Mouse (Mus musculus) right cerebral cortex, postnatal 36 days (tissue): Measurements from ENCODE around the gene Polr3g.
"Not testable (repeated sequence)": the region's sequence is repeated elsewhere in the genome, so short reads cannot be mapped to it uniquely, and the experiment has no call there.

Experiments used
- DNase-seq, 2 experiments: peaks; one replicate each; pipeline ENCODE4 v3.0.0; 2022; ENCODE audit warnings: low spot score in 2 of 2, mixed read lengths in 1 of 2

The Polr3g gene

DNA sequence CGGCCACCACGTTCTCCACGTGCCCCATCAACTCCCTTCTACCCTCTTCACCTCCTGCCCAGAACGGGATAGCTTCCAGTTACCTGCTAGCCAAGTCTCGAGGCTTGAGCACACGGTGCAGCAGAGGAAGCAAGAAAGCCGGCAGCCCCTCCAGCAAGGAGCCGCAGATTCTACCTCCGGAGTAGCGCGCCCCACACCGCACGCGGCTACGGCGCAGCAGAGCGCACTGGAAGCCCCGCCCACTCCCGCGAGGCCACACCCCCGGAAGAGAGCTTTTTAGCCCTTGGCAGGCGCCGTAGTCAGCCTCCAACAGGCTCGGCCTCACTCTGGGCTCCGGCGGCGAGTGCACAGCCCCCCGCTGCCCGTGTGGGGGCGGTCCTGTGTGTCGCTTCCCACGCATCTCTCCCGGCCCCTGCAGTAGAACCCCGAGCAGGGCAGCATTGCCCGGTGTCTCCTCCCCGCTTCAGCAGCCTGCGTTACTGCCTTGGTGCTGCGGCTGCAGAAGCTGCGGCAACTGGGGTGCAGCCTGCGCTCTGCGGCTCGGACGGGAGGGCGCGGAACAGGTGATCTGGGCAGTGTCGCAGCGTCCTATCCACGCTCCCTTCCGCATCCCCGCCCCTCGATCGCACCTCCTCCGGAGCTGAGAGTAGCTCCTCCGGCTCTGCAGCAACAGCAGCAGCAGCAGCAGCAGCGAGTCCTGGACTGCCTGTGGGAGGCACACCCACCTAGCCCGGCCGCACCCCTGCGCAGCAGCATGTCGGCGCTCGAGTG is at the start of gene Polr3g, which contains the start of gene Mblac2:
TSS of gene Polr3g (minus strand) at position 239 of the 771 bp plus-strand sequence.
TSS of gene Mblac2 (plus strand) at position 567 of the 771 bp plus-strand sequence.
- DNase-seq, result peak; percentile 89 to 91

DNA sequence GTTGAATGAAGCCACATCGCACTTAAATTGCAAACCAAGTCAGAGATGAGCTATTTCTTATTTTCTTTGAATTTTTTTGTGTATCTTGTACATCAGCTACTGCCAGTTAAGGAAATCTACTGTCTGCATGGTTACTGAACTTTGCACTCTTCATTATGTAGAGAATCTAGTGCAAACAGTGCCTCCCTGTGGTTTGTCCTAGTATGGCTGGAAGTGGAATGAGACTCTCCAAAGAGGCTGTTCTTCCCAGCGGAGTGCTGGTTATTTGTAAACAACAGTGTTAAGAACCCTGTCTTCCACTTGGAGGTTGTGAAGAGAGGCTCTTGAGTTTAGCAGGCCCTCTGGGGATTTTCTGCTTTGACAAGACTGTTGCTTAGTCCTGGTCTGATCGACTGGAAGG is 49.6 kb upstream of the Polr3g start:
- DNase-seq, result no peak

DNA sequence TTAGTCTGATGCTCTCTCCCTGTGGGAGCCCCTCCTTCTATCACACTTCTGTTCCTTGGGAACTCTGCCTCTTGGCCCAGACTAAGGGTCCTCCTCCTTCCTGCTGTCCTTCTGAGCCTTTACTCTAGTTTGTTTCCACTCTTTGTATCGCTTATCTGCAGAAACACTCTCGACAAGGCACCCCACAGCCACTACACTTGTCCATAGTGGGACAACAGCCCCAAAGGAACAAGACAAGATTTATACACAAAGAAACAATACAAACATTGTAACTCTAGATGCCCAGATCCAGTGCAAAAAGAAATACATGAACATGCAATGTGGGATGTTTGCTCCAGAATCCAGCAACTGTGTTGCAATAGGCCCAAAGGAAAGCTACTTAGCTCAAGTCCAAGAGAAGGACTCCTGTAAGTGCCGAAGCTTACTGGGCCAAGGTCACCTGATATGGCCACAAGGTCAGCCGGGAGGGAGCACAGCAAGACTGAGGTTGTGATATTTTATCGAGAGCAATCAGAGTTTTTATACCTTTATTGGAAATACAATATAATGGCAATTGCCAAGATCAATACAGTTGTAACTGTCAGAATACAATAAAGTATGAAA is 46.3 kb upstream of the Polr3g start:
- no peak for DNase-seq

DNA sequence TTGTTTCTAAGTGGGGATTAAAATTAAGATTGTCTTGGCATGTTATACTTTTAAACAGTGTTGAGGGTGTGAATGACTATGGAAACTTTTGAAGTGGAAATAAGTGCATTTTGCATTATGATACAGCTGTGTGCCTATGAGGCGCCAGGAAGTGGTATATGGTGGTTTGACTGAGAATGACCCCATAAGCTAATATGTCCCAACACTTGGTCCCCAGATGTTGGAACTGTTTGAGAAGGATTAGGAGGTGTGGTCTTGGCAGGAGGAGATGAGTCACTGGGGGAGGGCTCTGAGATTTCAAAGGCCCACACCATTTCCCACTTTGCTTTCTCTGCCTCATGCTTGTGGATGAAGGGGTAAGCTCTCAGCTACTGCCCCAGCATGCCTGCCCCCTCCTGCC is 44.5 kb upstream of the Polr3g start:
- no peak for DNase-seq

DNA sequence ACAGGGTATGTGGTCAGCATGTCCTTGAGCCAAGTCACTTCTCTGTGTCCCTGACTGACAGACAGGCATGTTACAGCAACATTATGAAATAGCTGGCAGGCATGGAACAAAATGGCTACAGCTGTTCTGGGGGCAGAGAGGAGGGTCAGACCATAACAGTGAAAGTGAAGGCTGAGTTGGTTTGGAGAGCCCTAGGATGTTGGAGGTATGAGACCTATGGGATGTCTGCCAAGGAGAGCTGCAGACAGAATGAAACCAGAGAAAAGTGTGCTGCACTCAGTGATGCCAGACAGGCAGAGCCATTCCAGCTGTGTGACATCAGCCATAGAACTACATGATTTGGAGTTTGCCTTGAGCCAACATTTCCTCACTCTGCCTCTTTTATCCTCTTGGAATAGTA is 44.1 kb upstream of the Polr3g start:
- no peak for DNase-seq

DNA sequence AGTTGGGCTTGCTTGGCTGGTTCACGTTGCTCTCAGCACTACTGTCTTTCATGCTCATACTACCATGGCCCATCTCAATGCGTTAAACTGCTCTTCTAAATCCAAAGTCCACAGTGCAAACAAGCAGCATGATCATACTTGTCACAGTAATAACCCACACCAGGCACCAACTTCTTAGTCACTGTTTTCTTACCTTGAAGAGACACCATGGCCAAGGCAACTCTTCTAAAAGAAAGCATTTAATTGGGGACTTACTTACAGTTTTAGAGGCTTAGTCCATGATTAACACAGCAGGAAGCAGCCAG is 33.2 kb upstream of the Polr3g start:
- DNase-seq, result no peak

DNA sequence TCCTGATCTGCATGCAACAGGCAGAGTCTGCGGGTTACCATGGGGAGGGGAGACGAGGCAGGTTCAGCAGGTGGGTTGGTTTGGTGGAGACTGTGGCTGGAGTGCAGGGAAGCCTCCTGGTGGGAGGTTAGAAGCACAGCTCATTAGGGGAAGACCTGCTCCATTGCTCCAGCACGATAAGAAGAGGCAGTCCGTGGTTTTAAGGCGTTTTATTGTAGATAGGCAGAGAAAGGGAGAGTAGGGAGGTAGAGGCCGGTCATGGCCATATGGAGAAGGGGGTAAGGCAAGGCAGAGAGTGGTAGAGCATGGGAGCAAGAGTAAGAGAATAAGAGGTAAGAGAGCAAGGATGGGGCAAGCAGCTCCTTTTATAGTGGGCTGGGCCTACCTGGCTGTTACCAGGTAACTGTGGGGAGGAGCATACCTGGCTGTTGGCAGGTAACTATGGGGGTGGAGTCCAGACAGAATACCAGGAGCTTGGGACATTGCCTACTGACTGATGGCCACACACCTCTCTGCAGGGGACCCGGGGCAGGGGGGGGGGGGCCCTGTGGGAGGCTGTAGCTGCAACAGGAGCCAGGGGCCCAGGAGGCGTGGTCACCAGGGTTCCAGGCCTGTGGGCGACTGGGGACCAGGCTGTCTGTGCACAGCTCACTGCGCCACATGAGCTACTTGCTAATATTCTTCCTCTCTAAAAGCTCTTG is 32.7 kb upstream of the Polr3g start:
- no peak for DNase-seq

DNA sequence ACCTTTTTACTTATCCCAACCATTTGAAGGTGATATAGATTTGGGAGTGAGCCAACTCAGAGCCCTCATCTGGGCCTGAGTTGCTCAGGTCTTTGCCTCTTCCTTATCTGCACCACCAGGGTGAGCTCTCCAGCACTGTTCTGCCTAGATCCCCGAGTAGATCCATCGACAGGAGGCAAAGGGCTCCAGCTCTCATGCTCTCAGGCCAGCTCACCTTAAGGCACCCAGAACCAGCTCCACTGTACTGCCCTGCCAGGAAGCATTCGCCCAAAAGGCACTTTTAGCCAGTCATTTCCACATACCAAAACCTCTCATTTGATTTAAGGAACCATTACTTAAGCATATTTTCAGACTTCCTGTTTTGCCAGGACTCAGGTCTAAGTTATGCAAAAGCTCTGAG is 30.1 kb upstream of the Polr3g start:
- no peak for DNase-seq

DNA sequence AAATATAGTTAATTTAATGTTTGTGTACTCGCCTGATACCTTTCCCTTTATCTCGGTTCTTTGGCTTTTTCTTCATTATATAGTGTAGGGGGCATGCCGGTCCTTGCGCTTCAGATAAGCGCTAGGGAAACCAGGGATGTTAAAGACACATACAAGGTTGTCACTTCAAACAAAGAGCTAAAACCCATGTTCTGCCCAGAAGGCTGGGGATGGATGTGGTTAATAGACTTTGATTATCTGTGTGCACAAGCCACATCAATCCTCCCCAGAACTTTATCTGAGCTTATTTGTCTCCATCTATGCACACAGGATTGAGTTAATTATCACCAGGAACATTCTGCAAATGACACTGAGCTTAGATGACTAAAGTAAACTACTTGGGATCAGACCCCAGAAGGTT is 25.8 kb upstream of the Polr3g start:
- no peak for DNase-seq

DNA sequence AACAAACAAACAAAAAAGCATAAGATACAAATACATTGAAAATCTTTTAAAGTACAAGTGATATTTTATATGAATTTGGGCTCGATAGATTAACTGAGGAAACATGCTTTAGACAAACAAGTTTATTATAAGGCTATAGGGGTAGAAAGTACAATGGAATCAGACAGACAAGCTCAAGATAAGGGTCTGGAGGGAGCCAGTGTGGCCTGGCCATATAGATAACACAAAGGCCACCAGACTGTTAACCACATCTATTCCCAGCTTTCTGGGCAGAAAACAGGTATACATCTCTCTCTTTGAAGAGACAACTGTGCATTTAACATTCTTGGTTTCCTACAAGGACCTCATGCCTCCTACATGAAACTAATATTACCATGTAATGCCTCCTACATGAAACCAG is 19.5 kb upstream of the Polr3g start:
- no peak for DNase-seq

DNA sequence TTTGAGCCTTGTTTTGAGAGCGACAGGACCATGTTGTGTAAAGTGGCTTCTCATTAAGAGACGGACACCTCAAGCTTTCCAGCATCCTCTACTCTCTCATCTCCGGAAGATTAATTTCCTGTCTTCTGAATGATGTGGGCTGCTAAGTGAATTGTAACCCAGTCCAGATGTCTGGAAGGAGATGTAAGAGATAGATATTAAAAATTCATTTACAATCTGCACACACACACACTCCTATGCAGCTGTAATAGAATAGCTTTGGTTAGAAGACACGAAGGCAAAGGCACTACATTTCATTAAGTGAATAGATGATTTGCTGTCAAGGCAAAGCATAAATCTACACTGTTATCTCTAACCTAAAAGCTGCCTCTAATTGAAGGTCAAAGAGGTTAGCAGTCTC is 18.3 kb upstream of the Polr3g start:
- no peak for DNase-seq

DNA sequence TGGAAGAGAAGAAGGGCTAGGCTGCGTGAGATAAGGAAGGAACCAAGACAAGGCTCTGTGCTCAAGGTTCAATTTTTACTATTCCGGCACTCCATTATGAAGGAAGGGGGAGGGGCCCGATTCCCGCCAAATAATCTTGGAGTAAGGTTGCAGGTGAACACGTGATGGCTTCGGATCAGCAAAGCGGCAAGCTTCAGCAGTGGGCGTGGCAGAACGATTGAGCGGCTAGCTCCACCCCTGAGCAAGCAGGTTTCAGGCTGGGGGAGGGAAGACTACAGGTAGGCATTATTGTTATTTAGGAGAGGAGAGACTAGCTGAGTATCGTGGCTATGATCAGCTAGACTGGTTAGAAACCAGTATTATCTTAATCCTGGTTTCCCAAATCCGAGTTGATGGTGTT is 17.3 kb upstream of the Polr3g start:
- DNase-seq, result not testable (repeated sequence)

DNA sequence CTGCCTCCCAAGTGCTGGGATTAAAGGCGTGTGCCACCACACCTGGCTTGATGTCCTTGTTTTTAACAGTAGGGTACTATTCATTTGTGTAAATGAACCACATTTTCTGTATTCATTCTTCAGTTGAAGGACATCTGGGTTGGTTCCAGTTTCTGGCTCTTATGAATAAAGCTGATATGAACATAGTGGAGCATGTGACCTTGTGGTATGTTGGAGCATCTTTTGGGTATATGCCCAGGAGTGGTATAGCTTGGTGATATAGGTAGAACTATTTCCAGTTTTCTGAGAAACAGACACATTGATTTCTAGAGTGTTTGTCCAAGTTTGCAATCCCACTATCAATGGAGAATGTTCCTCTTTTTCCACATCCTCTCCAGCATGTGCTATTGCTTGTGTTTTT is 3.1 kb upstream of the Polr3g start:
- no peak for DNase-seq

DNA sequence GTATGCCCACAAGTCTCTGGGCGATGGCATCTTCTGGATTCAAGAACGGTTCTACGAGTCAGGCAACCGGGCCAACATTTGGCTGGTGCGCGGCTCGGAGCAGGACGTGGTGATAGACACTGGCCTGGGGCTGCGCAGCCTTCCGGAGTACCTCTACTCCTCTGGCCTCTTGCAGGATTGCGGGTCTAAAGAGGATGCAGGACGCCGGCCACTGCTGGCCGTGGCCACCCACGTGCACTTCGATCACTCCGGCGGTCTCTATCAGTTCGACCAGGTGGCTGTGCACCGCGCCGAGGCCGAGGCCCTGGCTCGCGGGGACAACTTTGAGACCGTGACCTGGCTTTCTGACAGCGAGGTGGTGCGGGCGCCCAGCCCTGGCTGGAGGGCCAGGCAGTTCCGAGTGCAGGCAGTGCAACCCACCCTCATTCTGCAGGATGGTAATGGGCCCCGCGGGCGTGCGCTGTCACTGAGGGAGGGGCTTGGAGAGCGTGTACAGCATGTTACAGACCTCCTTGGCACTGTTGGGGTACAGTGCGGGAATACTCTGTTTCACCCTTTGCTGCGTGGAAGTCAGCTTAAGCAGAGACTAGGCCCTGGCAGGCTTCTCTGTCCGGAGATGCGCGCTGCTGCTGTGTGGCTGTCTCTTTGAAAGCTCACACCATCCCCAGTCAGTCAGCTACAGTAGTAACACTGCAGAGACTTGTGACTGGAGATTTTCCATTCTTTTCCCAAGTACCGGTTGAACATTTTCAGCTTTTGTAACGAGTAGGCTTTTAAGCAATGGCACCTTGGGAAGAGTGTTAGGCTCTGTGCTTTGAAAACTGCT is 946 bp upstream of the Polr3g start:
- no peak for DNase-seq

DNA sequence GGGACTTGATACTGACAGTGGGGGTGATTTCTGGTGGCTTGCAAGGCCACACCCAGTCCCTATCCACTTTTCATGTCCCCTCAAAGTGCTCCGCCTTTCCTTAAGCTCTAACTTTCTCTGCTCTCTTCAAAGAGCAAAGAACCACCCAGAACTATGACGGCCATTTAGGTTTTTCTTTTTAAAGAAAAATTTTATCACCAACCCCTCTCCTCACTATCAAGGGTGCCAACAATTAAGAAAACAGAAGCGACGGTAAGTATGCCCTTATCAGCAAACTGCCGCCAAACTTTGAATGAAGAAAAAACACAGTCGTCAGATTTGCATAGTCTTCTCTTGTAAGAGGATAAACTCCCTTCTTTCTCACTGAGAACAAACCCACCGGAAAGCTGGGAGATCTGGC is 547 bp downstream of the Polr3g start:
- no peak for DNase-seq

DNA sequence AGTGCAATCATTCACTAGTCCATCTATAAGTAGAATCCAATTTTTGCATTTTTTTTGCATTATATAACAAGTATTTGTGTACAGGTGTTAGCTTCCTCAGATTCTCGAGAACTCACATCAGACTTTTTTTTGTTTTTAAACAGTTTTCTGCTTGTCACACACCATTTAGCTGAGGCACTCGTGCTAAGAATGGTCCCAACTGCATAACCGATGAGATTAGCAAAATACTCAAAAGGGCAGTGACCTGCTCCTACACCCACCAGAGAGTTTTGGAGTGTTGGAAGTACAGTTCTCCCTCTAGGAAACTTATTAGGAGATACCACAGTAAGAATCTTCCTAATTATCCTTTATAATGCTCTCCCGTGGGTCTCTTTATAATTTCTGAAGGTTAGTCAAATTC is 1.0 kb downstream of the Polr3g start:
- DNase-seq, result no peak

DNA sequence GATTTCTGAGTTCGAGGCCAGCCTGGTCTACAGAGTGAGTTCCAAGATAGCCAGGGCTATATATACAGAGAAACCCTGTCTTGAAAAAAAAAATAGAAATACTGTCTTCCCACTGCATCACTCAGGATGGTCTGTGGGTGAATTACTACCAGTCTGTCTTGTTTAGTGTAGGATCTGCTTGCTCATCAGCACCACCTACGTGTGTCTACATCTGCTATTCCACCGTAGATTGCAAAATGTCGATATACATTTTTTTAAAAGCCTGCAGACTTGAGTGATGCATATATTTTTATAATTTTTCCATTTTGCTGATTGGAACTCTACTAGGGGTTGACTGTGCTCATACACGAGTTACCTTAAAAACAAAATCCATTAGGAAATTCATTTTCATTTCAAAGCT is 4.5 kb downstream of the Polr3g start:
- DNase-seq, result no peak

DNA sequence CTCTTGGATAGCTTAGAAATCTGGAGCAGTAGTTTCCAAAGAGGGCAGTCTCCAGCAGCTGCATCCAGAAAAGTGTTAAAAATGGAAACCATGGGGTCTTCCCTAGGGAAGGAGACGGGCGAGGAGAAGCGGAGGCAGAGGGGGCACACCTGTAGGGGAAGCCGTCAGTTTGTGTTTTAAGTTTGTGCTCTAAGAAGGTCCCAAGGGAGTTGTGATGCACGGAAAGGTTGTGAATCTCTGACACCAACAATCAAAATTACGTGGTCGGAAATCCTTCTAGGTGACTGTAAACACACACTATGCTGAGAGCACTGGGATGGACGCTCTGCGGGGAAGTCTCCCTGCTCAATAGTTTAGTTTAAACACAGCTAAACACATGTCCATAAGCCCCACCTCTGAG is 7.2 kb downstream of the Polr3g start:
- no peak for DNase-seq

DNA sequence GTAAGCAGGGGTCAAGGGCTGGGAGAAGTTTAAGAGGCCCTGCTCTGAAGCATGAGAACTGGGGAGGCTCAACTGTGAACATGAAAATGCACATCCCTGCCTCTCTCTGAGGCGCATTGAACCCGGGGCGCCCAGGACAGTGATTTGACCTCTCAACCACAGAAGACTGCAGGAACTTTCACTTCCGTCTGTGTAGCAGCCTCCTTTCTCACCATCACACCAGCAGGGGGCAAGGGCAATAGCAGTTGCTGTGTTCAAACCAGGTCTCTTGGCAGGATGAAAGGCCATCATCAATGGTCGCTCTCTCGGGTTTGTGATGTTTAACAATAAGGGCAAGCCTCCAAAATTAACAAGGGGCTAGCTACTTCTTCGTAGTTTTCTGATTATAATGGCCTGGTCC is 7.7 kb downstream of the Polr3g start:
- DNase-seq, result no peak

DNA sequence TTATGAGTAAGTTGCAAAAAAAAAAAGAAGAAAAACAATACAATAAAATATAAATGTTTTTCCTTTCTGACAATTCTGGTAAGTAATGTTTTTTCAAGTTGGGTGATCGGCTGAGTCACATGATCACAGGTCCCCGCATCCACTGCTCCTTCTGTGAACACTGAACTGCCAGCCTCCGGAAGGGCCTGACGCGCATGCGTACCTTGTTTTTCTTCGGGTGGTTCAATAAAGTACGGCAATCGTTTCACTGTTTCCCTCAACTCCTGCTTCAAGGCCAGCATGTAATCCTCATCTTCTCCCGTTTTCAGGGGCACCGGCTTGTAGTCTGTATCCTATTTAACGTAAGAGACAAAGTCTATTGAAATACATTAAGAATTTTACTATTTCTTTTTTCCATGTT is 16.4 kb downstream of the Polr3g start:
- no peak for DNase-seq

DNA sequence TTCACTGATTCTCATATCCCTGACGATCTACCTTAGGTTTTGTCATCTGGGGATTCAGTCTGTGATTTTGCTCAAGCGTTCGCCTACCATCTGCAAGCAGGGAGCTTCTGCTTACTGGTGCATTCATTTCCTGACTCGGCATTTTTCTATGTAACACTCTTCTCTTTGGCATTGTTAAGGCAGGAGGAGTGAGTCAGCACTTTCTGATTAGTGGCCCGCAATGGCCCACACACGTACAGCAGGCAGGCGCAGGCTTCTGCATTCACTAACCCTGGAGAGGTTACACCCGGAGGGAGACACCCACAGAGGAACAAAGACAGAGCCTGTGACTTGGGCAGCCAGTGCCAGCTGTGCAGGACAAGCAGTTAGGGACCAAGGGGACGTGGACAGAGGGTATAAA is 19.2 kb downstream of the Polr3g start:
- DNase-seq, result no peak

DNA sequence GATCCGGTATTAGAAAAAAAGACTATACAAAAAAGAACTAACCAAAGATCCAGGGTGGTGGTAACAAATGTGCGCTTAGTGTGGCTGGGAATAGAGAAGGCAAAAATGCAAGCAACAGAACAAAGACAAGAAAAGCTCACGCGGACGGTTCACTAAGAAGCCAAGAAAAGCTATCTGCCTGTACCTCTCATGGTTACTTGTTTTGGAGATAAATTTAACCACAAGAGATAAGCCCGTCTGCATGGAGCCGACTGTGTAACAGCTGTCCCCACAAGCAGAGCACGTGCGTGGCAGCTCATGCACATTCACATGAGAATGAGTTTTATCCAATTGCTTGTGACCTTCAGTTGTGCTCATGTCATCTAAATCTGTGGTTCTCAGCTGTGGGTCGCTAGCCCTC is 20.3 kb downstream of the Polr3g start:
- DNase-seq, result no peak
